Mouse (Mus musculus) erythroblast, embryonic 14.5 days (primary cell): ENCODE data around the gene Arrb2. TPM values are rescaled to one million over a fixed set of nuclear protein-coding genes. Genes with fewer than 3 reads are reported as not detected.

Experiments used
- H3K27me3 ChIP-seq: 2 replicates; pipeline ENCODE4 v1.6.1; 2012; ENCODE audit warnings: inconsistent platforms; ENCODE audit not compliant: control insufficient read depth
- H3K36me3 ChIP-seq: 2 replicates; pipeline ENCODE4 v1.6.1; 2012; ENCODE audit warnings: mild to moderate bottlenecking, inconsistent platforms; ENCODE audit not compliant: control insufficient read depth
- H3K4me1 ChIP-seq: 2 replicates; pipeline ENCODE4 v1.6.1; 2012; ENCODE audit warnings: inconsistent platforms; ENCODE audit not compliant: control insufficient read depth
- H3K4me3 ChIP-seq: replicated peaks from 2 replicates; pipeline ENCODE3; 2012; ENCODE audit warnings: moderate library complexity, mild to moderate bottlenecking, inconsistent platforms
- H3K9me3 ChIP-seq: 2 replicates; pipeline ENCODE4 v1.6.1; 2012; ENCODE audit warnings: low read length, inconsistent platforms, mixed read lengths; ENCODE audit not compliant: control insufficient read depth
- GATA1 ChIP-seq: IDR thresholded peaks from 2 replicates; pipeline ENCODE4 v1.6.1; 2012; ENCODE audit warnings: low read length, inconsistent platforms, mixed read lengths
- TAL1 ChIP-seq: IDR thresholded peaks from 3 replicates; pipeline ENCODE4 v1.6.1; 2012; ENCODE audit warnings: low read length, inconsistent platforms, mixed read lengths
- polyA plus RNA-seq: library from polyadenylated mRNA; stranded (reverse); fragments of >175 nt; gene quantifications from 2 replicates; pipeline ENCODE4 v1.2.3, GENCODE M21; 2012

Gene Arrb2
- polyA plus RNA-seq, result 7.9 and 11.5 TPM in 2 replicates

DNA sequence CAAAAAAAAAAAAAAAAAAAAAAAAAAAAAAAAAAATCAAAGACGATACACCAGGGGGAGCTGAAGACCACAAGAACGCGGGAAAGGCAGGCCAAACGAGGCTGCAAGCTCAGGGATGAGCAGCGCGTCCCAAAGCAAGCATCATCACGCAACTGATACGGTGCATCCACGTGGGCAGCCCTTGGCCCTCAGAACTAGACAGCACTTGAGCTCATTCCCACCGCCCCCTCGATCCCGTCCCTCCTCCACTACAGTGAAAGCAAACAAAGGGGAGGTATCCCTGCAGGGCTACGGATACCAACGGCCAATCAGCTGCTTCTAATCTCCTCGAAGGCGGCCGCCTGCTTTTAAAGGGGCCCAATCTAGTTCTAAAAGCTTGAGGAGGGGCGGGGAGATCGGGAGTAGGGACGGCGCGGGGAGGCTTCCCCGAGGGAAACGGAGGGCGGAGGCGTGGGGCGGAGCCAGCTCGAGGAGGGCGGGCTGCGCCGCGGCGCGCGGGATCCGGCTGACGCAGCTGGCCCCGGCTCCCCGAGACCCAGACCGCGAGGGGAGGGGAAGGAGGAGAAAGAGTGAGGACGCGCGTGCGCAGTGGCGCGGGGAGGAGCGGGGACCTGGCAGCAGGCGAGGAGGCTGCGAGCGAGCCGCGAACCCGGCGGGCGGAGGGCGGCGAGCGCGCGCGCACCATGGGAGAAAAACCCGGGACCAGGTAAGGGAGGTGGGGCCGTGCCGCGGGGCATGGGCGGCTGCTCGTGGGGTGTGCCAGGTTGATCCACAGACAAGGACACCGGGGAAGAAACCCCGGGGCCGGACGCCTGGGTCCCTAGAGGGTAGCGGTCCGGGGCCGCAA lies at the start of gene Arrb2:
Arrb2 (plus strand) TSS at position 588 of the 847 bp plus-strand sequence.
- TF ChIP-seq TAL1, result no peak
- no peak for TF ChIP-seq GATA1
- no peaks in the 10 kb centered on the region for H3K9me3 ChIP-seq
- H3K36me3 ChIP-seq, result peaks cover 13% of the 10 kb centered on the region
- H3K4me3 ChIP-seq, result peak within 1 kb of the TSS; percentile 80
- peaks cover 42% of the 10 kb centered on the region for H3K4me1 ChIP-seq
- no peaks in the 10 kb centered on the region for H3K27me3 ChIP-seq

- Histone ChIP-seq H3K36me3 (peaks cover 16% of the 10 kb centered on the region), H3K4me1 (no peaks in the 10 kb centered on the region), H3K9me3 (no peaks in the 10 kb centered on the region), H3K4me3 (no peak overlapping the region), H3K27me3 (no peaks in the 10 kb centered on the region)
- TF ChIP-seq GATA1, result no peak
- TF ChIP-seq TAL1, result no peak
Observed at GRCm38 (mm10) chr11:70384136-70384535, 48.3 kb upstream of the Arrb2 start.

DNA sequence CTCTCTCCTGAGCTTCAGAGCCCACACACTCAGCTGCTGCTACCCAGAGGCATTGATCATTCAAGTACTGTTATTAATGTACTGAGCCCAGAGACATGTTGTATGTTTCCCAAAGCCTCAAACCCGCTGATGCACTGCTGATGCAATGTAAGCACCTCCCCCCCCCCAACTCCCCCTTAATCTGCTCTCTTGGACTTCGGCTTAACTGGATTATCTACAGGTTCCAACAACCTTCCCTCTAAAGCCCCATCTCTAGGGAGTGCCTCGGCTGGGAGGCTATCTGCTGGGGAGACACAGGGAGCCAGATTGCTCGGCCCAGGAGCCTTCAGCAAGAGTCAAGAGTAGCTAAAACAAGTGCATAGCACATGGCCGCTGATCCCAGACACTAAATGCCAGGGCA lies 45.0 kb upstream of the Arrb2 start:
- TF ChIP-seq TAL1 (no peak), GATA1 (no peak)
- Histone ChIP-seq H3K27me3 (no peaks in the 10 kb centered on the region), H3K4me1 (no peaks in the 10 kb centered on the region), H3K4me3 (no peak overlapping the region), H3K36me3 (peaks cover 28% of the 10 kb centered on the region), H3K9me3 (no peaks in the 10 kb centered on the region)

DNA sequence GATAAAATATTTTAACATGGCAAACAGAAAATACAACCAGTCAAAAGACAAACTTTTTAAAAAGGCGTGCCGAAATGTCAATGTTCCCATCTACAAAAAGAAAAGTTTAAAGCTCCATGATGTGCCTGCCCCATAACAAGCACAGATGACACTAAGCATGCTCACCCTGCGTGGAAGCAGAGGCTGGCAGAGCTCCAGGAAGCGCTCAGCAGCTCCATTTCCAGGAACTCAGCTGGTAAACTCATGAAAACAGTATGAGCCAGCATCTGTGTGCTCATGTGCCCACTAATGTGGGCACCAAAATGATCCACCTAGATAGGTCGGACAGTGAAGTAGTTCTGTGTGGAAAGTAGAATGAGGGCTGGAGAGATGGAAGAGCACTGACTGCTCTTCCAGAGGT lies 43.0 kb upstream of the Arrb2 start:
- no peak for TF ChIP-seq TAL1
- TF ChIP-seq GATA1, result no peak
- no peaks in the 10 kb centered on the region for H3K4me1 ChIP-seq
- no peaks in the 10 kb centered on the region for H3K27me3 ChIP-seq
- no peak overlapping the region for H3K4me3 ChIP-seq
- H3K9me3 ChIP-seq, result no peaks in the 10 kb centered on the region
- peaks cover 46% of the 10 kb centered on the region for H3K36me3 ChIP-seq

DNA sequence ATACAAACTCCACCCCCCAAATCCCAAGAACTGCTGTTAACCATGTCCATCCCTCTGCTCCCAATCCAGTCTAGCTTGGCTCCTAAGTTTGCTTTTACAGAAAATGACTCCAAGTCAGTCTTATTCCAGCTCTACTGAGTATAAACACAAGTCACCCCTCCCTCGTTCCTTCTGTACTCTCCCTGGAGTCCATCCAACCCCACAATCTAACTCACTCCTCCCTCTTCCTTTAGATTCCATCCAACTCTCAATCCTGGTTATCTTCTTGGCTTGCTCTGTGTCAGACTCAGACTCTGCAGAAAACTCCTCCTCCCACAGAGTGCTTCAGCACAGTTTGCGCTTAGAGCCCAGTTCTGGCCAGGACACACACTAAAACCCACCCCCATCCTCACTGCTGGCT lies 28.8 kb upstream of the Arrb2 start:
- TF ChIP-seq GATA1, result no peak
- H3K4me1 ChIP-seq, result peaks cover 14% of the 10 kb centered on the region
- peaks cover 82% of the 10 kb centered on the region for H3K36me3 ChIP-seq
- H3K9me3 ChIP-seq, result no peaks in the 10 kb centered on the region
- H3K27me3 ChIP-seq, result no peaks in the 10 kb centered on the region
- H3K4me3 ChIP-seq, result no peak overlapping the region

- peaks cover 36% of the 10 kb centered on the region for H3K4me1 ChIP-seq
- H3K4me3 ChIP-seq, result peak within 1 kb of the TSS; percentile 94
- no peaks in the 10 kb centered on the region for H3K9me3 ChIP-seq
- TF ChIP-seq TAL1 (no peak), GATA1 (no peak)
- H3K27me3 ChIP-seq, result no peaks in the 10 kb centered on the region; the same call in 1 of the 2 replicates
- peaks cover 28% of the 10 kb centered on the region for H3K36me3 ChIP-seq
Observed at GRCm38 (mm10) chr11:70409594-70410296, 22.7 kb upstream of the Arrb2 start, which contains the start of gene Pelp1. Gene Pelp1, minus strand, starts transcription at chr11:70410031.

DNA sequence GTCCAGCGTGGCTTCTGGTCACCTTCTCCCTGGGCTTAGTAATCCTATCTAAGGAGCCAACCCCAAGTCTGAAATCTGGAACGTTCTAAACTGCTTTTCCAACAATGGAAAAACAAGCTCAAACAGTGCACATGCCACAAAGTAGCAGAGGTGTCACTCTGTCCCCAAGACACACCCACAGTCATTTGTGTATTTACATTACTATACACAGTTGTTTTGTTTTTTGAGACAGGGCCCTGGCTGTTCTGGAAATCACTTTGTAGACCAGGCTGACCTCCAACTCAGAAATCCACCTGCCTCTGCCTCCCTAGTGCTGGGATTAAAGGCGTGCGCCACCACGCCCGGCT lies 22.2 kb upstream of the Arrb2 start:
- peaks cover 36% of the 10 kb centered on the region for H3K4me1 ChIP-seq
- no peak for TF ChIP-seq GATA1
- no peak for TF ChIP-seq TAL1
- no peaks in the 10 kb centered on the region; the same call in 1 of the 2 replicates for H3K27me3 ChIP-seq
- H3K36me3 ChIP-seq, result peaks cover 23% of the 10 kb centered on the region
- no peaks in the 10 kb centered on the region for H3K9me3 ChIP-seq
- H3K4me3 ChIP-seq, result peak overlapping the region; percentile 94

DNA sequence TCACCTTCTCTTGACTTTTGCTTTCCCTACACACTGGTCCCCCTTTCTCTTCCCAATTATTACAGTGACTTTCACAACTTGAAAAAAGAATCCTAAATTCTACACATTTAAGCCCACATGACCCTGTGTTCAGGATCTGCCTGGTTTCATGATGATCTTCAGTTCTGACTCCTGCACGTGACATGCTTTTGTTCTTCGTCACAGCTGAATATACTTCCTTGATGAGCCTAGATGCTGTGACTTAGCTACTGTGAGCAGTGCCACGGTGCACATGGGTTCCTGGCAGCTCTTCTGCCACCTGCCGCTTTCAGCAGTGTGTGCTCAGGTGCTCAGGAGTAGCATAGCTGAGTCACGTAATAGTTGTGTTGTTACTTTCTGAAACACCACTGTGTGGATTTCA lies 19.8 kb upstream of the Arrb2 start:
- Histone ChIP-seq H3K27me3 (no peaks in the 10 kb centered on the region; the same call in 1 of the 2 replicates), H3K9me3 (no peaks in the 10 kb centered on the region), H3K4me3 (no peak overlapping the region), H3K4me1 (peaks cover 31% of the 10 kb centered on the region), H3K36me3 (peaks cover 1% of the 10 kb centered on the region)
- no peak for TF ChIP-seq GATA1
- no peak for TF ChIP-seq TAL1

GRCm38 (mm10) chr11:70413961-70414360 lies 18.5 kb upstream of the Arrb2 start:
- Histone ChIP-seq H3K36me3 (no peaks in the 10 kb centered on the region), H3K4me1 (peaks cover 19% of the 10 kb centered on the region), H3K4me3 (no peak overlapping the region), H3K27me3 (no peaks in the 10 kb centered on the region; the same call in 1 of the 2 replicates), H3K9me3 (no peaks in the 10 kb centered on the region)
- TF ChIP-seq TAL1 (no peak), GATA1 (no peak)
